Mouse (Mus musculus) forebrain, embryonic 12.5 days (tissue): ENCODE results near the gene Dst. TPM values are rescaled to one million over a fixed set of nuclear protein-coding genes. Genes with fewer than 3 reads are reported as not detected.
A peak's percentile ranks its signal among the peaks of the same experiment; 100 is the strongest.

ENCODE experiments used
- ATAC-seq: fragments of 200-750 bp; cut with Nextera tagmentation; 2 replicates; pipeline ENCODE4 v1.8.0; 2017; ENCODE audit warnings: moderate TSS enrichment; ENCODE audit not compliant: low FRiP score
- H3K27ac ChIP-seq: fragments of 300-500 bp; sonication (generic); 2 replicates; pipeline ENCODE4 v1.5.1; 2016; ENCODE audit warnings: mild to moderate bottlenecking
- H3K27me3 ChIP-seq: fragments of 300-500 bp; sonication (generic); 2 replicates; pipeline ENCODE4 v1.6.1; 2016; ENCODE audit warnings: mild to moderate bottlenecking
- H3K36me3 ChIP-seq: fragments of 300-500 bp; sonication (generic); replicated peaks from 2 replicates; pipeline ENCODE4 v1.6.1; 2016; ENCODE audit warnings: mild to moderate bottlenecking
- H3K4me1 ChIP-seq: fragments of 300-500 bp; sonication (generic); 2 replicates; pipeline ENCODE4 v1.6.1; 2016
- H3K4me2 ChIP-seq: fragments of 300-500 bp; sonication (generic); 2 replicates; pipeline ENCODE4 v1.6.1; 2016; ENCODE audit warnings: mild to moderate bottlenecking, moderate library complexity
- H3K4me3 ChIP-seq: fragments of 300-500 bp; sonication (generic); replicated peaks from 2 replicates; pipeline ENCODE4 v1.5.1; 2016; ENCODE audit warnings: mild to moderate bottlenecking
- H3K9ac ChIP-seq: fragments of 300-500 bp; sonication (generic); 2 replicates; pipeline ENCODE4 v1.6.1; 2016; ENCODE audit warnings: mild to moderate bottlenecking
- H3K9me3 ChIP-seq: fragments of 300-500 bp; sonication (generic); 2 replicates; pipeline ENCODE4 v1.6.1; 2016
- WGBS: fragments of 180-500 bp; shearing (Covaris S2); methylation state at CpG from one replicate; pipeline ENCODE4 v1.1.7; 2016; 5-methylcytosine and 5-hydroxymethylcytosine counted together
- polyA plus RNA-seq: library from polyadenylated mRNA; unstranded; fragments of >200 nt; fragmentation: Nextera tagmentation; extraction: Ambion mirVana; gene quantifications from 2 replicates; pipeline ENCODE4 v1.2.1, GENCODE M21; 2016

The Dst gene
- polyA plus RNA-seq, 1 experiment from 2014 or later: 30.8 TPM

DNA sequence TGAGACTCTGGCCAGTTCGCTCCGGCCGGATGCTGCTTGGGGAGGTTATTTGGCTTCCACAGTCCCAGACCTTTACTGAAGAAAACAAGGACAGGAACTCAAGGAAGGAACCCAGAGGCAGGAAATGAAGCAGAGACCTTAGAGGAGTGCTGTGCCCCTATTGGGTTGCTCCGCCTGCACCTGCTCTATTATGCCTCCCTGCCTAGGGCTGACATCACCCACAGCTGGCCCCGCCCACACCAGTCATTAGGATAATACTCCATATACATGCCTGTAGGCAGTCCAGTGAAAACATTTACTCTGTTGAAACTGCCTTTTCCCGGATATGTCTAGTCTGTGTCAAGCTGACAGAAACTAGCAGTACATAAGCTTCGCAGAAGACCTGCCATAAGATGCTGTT is 130.5 kb downstream of the Dst start:
- ATAC-seq: peak; percentile 27; the same call in 1 of the 2 replicates

DNA sequence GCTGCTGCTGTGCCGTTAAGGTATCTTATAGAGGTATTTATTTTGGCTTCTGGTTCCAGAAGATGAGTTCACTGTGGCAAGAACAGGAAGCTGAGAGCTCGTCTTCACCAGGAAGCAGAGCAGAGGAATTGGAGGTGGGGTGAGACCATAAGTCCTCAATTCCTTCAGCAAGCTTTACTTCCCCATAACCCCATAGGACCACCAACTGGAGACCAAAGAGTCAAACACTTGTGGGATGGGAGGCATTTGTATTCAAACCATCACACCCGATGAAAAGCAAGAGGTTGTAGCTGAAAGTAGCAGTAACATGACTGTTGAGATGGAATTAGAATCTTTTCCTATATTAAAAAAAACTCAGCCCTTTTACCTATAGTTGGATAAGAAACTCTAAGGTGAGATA is 132.0 kb downstream of the Dst start:
- no peaks in the 10 kb centered on the region for H3K27me3 ChIP-seq
- H3K36me3 ChIP-seq: no peaks in the 10 kb centered on the region
- no peak for ATAC-seq
- WGBS: 87% methylated on average over 3 of the region's 3 CpGs
- H3K4me1 ChIP-seq: peaks cover 21% of the 10 kb centered on the region
- no peak overlapping the region for H3K4me3 ChIP-seq
- 0 out of 2 replicates have a peak, but pooled peaks cover 3% of the 10 kb centered on the region for H3K9me3 ChIP-seq
- H3K27ac ChIP-seq: no peak overlapping the region
- H3K4me2 ChIP-seq: no peak overlapping the region
- no peak overlapping the region for H3K9ac ChIP-seq

More for the DNA sequence above, 130.5 kb downstream of the Dst start:
- Histone ChIP-seq H3K4me1 (peaks cover 23% of the 10 kb centered on the region), H3K27ac (no peak overlapping the region), H3K4me2 (no peak overlapping the region), H3K36me3 (no peaks in the 10 kb centered on the region), H3K27me3 (no peaks in the 10 kb centered on the region), H3K9me3 (0 out of 2 replicates have a peak, but pooled peaks cover 3% of the 10 kb centered on the region), H3K4me3 (no peak overlapping the region), H3K9ac (no peak overlapping the region)
- WGBS: 90% methylated on average over 7 of the region's 7 CpGs

DNA sequence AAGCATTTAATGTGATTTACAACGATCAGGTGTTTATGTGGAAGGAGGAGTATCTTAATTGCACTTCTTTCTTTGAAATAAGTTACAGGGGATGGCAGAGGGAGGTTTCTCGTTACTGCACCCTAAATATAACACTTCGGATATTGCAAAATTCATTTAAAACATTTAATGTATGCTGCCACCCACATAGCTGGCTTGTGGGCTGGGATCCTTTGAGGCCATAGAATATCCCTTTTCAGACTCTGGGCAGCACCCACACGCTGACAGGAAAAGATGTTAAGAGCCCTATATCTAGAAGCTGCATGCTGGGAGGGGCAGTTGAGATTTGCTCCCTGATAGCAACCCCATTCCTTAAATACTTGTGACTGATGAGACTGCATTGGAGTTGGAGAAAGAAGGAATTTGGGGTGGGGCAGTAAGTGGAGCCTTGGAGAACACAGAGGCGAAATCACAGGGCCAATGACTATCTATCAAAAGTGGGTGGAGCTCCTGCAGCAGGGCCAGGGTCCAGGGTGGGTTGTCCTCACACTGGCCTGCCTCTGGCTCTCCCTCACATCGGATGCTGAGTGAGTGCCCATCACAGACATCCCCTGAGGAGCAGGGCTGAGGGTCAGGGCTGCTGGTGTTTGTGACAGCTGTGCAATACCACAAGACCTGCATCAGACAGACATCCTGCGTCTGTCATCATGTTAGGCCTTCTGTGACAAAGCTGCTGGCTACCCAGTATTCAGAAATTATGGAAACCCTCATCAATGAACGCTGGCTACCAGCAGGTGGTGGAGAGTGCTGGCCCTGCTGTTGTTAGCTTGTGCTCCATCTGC is 133.1 kb downstream of the Dst start:
- H3K36me3 ChIP-seq: no peaks in the 10 kb centered on the region
- no peak overlapping the region for H3K4me2 ChIP-seq
- no peaks in the 10 kb centered on the region for H3K27me3 ChIP-seq
- no peak overlapping the region for H3K27ac ChIP-seq
- H3K4me3 ChIP-seq: no peak overlapping the region
- no peak overlapping the region for H3K9ac ChIP-seq
- peaks cover 19% of the 10 kb centered on the region for H3K4me1 ChIP-seq
- 0 out of 2 replicates have a peak, but pooled peaks have one; percentile 51 for ATAC-seq
- 0 out of 2 replicates have a peak, but pooled peaks cover 3% of the 10 kb centered on the region for H3K9me3 ChIP-seq
- 58% methylated on average over 8 of the region's 8 CpGs for WGBS

DNA sequence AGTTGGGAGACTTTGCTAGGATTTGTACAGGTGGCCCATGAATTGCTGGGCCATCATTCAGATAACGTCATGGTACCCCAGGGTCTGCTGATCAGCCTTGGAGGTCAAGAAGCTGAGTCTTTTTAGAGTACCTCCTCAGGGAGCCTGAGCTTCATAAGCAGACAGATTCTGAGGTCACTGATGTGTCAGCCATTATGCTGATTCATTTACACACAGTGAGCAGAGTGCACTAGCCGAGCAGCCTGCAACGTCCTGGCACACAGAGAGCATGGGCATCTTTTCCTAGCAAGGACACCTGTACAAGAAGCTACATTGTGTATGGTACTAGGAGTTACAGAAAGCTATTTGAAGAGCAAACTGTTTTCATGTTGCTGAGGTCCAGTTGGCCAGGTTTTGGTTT is 134.3 kb downstream of the Dst start:
- Histone ChIP-seq H3K36me3 (no peaks in the 10 kb centered on the region), H3K4me1 (peaks cover 19% of the 10 kb centered on the region), H3K27ac (no peak overlapping the region), H3K27me3 (no peaks in the 10 kb centered on the region), H3K4me3 (no peak overlapping the region), H3K4me2 (no peak overlapping the region), H3K9me3 (0 out of 2 replicates have a peak, but pooled peaks cover 3% of the 10 kb centered on the region), H3K9ac (no peak overlapping the region)
- 58% methylated on average over 3 of the region's 3 CpGs for WGBS
- 0 out of 2 replicates have a peak, but pooled peaks have one; percentile 21 for ATAC-seq

DNA sequence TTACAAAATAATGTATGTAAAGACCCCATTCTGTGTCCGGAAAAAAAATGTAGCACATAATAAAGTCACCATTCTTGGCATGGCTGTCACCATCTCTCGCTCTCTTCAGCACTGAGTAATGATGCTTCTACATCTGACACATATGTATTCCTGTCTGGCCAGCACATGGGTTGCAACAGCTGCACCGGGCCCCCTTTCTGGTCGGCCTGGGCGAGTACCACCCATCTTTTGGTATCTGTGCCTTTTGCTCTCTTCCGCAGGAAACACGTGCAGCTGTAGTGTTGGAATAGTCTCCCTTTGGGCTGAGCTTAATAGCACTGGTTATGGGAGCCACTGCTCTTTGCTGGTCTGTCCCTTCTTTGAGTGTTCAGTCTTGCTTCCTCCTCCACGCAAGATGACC is 135.3 kb downstream of the Dst start:
- ATAC-seq: no peak
- 89% methylated on average over 8 of the region's 8 CpGs for WGBS

DNA sequence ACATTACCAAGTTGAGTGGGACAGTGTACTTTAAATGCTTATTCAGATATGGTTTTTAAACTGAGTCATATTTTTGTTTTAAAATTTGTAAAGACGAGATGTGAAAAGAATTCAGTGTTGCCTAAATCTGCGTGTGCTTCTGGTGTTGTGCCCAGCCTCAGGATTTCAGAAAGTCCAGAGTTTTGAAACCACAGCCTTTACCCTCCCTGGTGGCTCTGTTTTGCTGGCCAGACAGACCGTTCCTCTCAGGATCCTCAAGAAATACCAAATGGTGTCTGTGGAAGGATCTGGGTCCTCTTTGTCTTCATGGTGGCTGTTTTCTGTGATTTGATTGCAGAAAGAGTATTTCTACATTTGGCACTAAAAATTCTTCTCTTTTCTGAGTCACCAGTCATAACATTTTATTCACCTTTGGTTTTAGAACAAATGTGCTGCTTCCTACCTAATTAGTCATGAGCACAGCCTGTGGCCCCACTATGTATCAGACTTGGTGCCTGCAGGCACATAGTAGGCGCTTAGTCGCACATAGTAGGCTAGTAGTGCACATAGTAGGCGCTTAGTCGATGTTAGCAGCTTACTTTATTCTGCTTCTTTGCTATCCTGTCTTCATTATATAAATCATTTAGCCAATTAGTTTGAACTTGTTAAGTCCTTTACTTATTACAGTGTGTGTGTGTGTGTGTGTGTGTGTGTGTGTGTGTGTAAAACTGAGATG is 136.0 kb downstream of the Dst start:
- 90% methylated on average over 7 of the region's 7 CpGs for WGBS
- Histone ChIP-seq H3K27me3 (no peaks in the 10 kb centered on the region), H3K4me2 (no peak overlapping the region), H3K4me1 (peaks cover 22% of the 10 kb centered on the region), H3K36me3 (no peaks in the 10 kb centered on the region), H3K27ac (no peak overlapping the region), H3K9ac (no peak overlapping the region), H3K9me3 (no peaks in the 10 kb centered on the region), H3K4me3 (no peak overlapping the region)
- no peak for ATAC-seq

More for the DNA sequence above, 135.3 kb downstream of the Dst start:
- Histone ChIP-seq H3K4me3 (no peak overlapping the region), H3K27ac (no peak overlapping the region), H3K4me1 (peaks cover 19% of the 10 kb centered on the region), H3K4me2 (no peak overlapping the region), H3K27me3 (no peaks in the 10 kb centered on the region), H3K9me3 (0 out of 2 replicates have a peak, but pooled peaks cover 3% of the 10 kb centered on the region), H3K9ac (no peak overlapping the region), H3K36me3 (no peaks in the 10 kb centered on the region)

DNA sequence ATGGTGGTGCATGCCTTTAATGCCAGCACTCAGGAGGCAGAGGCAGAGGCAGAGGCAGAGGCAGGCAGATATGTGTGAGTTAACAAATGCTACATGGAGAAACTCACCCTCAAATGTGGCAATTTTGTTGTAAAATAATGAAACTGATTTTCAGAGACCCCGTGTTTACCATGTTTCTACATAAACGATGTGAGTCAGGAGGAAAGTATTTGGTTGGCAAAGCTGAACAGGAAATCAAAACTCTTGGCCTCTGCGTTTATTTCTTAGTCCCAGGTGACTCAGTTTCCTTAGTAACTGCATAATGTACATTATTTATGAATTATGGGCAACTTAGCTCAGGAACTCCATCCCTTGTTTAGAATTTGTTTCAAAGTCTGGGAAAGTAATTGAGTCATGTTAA is 136.7 kb downstream of the Dst start:
- no peak overlapping the region for H3K9ac ChIP-seq
- no peak overlapping the region for H3K4me2 ChIP-seq
- ATAC-seq: no peak
- H3K27me3 ChIP-seq: no peaks in the 10 kb centered on the region
- H3K27ac ChIP-seq: no peak overlapping the region
- no peaks in the 10 kb centered on the region for H3K36me3 ChIP-seq
- H3K4me1 ChIP-seq: peaks cover 22% of the 10 kb centered on the region
- WGBS: 84% methylated on average over 3 of the region's 3 CpGs
- no peaks in the 10 kb centered on the region for H3K9me3 ChIP-seq
- no peak overlapping the region for H3K4me3 ChIP-seq

DNA sequence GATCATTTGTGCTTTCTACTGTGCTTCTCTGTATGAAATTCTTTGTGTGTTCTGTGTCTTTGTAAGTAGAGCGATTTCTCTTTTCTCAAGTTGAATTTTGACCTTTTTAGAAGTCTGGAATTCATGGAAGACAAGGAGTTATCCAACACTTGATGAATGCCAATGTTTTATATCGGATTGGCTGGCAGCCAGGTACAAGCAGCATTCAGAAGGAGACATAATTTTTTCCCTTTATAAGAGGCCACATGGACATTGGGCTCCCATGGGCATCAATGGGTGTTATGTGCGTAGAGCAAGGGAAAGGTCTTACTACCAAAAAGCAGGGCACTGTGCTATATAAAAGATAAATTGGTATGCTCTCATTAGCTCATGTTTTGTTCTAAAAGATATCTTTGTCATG is 139.3 kb downstream of the Dst start:
- Histone ChIP-seq H3K27me3 (no peaks in the 10 kb centered on the region), H3K4me1 (peaks cover 15% of the 10 kb centered on the region), H3K9me3 (no peaks in the 10 kb centered on the region), H3K4me3 (no peak overlapping the region), H3K27ac (no peak overlapping the region), H3K9ac (no peak overlapping the region), H3K36me3 (no peaks in the 10 kb centered on the region), H3K4me2 (no peak overlapping the region)
- no peak for ATAC-seq
- WGBS: 87% methylated on average over 3 of the region's 3 CpGs

DNA sequence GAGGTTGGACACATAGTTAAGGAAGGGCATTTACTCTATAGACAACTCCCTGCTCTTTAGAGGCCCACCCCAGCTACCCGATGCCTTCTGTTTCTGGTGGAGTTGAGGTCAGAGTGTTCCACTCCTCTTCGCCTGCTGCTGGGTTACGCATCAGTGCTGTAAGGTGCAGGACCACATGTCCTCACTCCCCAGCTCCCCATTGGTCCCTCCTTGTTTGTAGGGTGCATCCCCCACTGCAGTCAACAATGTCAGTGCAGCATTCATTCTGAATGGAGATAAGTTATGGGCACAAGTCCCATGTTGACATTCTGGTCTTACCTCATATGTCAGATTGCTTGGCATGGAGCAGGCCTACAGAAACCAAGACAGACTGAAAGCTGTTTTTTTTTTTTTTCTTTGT is 143.2 kb downstream of the Dst start:
- H3K4me1 ChIP-seq: peaks cover 15% of the 10 kb centered on the region
- 86% methylated on average over 3 of the region's 3 CpGs for WGBS
- ATAC-seq: no peak
- H3K4me2 ChIP-seq: no peak overlapping the region
- H3K27me3 ChIP-seq: no peaks in the 10 kb centered on the region
- H3K9me3 ChIP-seq: no peaks in the 10 kb centered on the region
- no peak overlapping the region for H3K27ac ChIP-seq
- H3K9ac ChIP-seq: no peak overlapping the region
- no peaks in the 10 kb centered on the region for H3K36me3 ChIP-seq
- H3K4me3 ChIP-seq: no peak overlapping the region

DNA sequence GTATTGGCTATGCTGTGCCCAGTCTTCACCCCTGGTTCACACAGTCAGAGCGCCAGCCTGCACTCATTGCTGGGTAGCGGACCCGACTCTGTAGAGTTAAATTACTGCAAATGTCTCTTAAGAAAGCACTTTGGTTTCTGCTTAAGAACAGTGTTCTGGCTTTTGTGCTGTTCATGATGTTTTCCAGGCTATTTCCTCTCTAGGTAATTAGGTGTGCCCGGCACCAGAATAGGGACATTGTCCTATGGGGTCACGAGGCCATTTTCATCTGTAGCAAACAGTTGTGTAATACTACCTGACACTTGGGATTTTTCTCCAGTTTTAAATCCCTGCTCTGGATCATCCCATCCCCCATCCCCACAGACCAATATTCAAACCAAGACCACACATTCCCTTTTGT is 144.4 kb downstream of the Dst start:
- H3K9ac ChIP-seq: no peak overlapping the region
- ATAC-seq: no peak
- no peaks in the 10 kb centered on the region for H3K9me3 ChIP-seq
- 41% methylated on average over 5 of the region's 5 CpGs for WGBS
- H3K4me1 ChIP-seq: peaks cover 15% of the 10 kb centered on the region
- no peak overlapping the region for H3K4me3 ChIP-seq
- no peak overlapping the region for H3K27ac ChIP-seq
- H3K4me2 ChIP-seq: no peak overlapping the region; the same call in 1 of the 2 replicates
- no peaks in the 10 kb centered on the region for H3K27me3 ChIP-seq
- H3K36me3 ChIP-seq: no peaks in the 10 kb centered on the region

DNA sequence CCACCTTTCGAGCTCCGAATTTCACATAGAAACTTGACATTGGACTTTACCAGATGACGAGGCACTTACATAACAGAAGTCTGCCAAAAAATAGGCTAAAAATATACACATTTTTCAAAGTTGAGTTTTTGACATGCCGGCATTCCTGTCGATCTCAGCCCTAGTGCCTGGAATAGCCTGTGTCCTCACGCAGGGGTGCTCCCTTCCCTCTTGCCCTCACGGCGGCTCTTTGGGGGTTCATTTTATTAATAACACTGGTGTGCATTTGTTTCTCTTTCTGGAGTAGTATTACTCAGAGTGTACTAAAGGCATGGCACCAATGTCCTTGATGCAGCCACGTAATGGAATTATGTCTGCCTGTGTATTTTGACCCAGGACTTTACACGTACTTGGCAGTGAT is 146.9 kb downstream of the Dst start:
- Histone ChIP-seq H3K4me2 (no peak overlapping the region), H3K36me3 (no peaks in the 10 kb centered on the region), H3K4me3 (no peak overlapping the region), H3K9ac (no peak overlapping the region), H3K9me3 (no peaks in the 10 kb centered on the region), H3K27ac (no peak overlapping the region), H3K4me1 (peaks cover 13% of the 10 kb centered on the region), H3K27me3 (no peaks in the 10 kb centered on the region)
- no peak for ATAC-seq
- 96% methylated on average over 10 of the region's 10 CpGs for WGBS

DNA sequence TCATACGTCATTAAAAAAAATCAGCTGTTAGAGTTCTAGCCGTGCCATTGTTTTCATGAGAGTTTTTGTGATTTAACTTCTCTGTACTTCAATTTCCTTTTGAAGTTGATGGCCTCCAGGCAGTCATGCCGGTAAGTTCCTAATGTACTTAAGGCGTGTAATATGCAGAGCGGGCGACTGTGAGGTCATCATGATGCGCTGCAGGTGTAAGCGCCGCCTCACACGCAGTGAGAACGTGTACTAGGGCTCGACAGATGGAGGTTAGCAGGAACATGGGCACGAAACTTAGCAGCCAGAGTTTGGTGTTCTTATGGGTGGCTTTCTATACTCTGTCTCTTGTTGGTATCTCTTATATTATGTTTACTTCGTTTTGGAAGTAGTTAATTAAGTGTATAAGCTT is 148.6 kb downstream of the Dst start:
- no peak overlapping the region for H3K4me3 ChIP-seq
- no peak overlapping the region for H3K9ac ChIP-seq
- WGBS: 90% methylated on average over 14 of the region's 14 CpGs
- no peaks in the 10 kb centered on the region for H3K36me3 ChIP-seq
- H3K27ac ChIP-seq: no peak overlapping the region
- no peak overlapping the region for H3K4me2 ChIP-seq
- H3K9me3 ChIP-seq: no peaks in the 10 kb centered on the region
- no peaks in the 10 kb centered on the region for H3K27me3 ChIP-seq
- H3K4me1 ChIP-seq: peaks cover 30% of the 10 kb centered on the region
- ATAC-seq: no peak
